Mouse (Mus musculus): Measurements from ENCODE around the gene Ppa1. TPM values are rescaled to one million over a fixed set of nuclear protein-coding genes. Genes with fewer than 3 reads are reported as not detected.

Ppa1 gene
- total RNA-seq, 1 experiment: 262 TPM

DNA sequence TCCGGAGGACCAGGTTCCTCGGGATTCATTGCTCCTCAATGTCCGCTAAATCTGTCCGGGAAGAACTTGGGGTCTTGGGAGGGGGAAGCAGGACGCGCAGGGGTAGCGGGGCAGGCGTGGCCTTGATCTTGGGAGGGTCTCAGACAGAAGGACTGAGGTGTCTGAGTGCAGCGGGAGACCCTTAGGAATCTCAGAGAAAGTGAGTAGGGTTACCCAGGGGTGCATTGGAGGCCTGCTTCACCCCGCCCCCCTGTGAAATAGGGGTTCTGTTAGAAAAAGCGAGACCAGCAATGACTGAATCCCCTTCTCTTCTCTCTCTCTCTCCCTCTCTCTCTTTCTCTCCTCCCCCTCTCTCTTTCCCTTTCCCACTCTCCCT lies 67.1 kb downstream of the Ppa1 start:
- peak overlapping the region; percentile 54 for H3K9ac ChIP-seq (ENCODE audit: insufficient read depth, low read depth, low read length, poor library complexity, severe bottlenecking)
- H3K4me3 ChIP-seq (ENCODE audit: insufficient read depth in 1 of 2, low read depth in 1 of 2, low read length in 2 of 2, poor library complexity in 1 of 2, severe bottlenecking in 1 of 2): peak overlapping the region; percentile 70 to 79
- no peak for TF ChIP-seq ZC3H11A (IDR thresholded peaks at IDR 0.05; ENCODE audit: borderline replicate concordance, low read depth, low read length)
- no peak for TF ChIP-seq HCFC1 (IDR thresholded peaks at IDR 0.05; ENCODE audit: borderline replicate concordance, insufficient read depth, low read length)
- TF ChIP-seq MAFK (IDR thresholded peaks at IDR 0.05; ENCODE audit: insufficient read depth, low read depth, low read length): no peak
- TF ChIP-seq ZNF384 (IDR thresholded peaks at IDR 0.05; ENCODE audit: low read depth, low read length): no peak
- TF ChIP-seq CHD2 (IDR thresholded peaks at IDR 0.05; ENCODE audit: low read depth, low read length): no peak
- no peak overlapping the region for H3K27ac ChIP-seq (ENCODE audit: insufficient read depth, low read depth, low read length, poor library complexity, severe bottlenecking)
- H3K9me3 ChIP-seq (ENCODE audit: control insufficient read depth, insufficient read depth, low read depth, low read length): no peaks in the 10 kb centered on the region
- DNase-seq (ENCODE audit: low read depth, low spot score): no peak
- in situ Hi-C loops (cut with MboI; ENCODE audit: low sequenced_read_pairs in 2 of 2, unreplicated experiment in 2 of 2): no loop called here
- H3K36me3 ChIP-seq (ENCODE audit: control insufficient read depth, insufficient read depth, low read length, poor library complexity, severe bottlenecking): no peaks in the 10 kb centered on the region
- peaks cover 0 to 8% of the 10 kb centered on the region in 2 experiments; a peak in 3 of 4 replicates for H3K4me1 ChIP-seq (ENCODE audit: control insufficient read depth in 2 of 2, insufficient read depth in 2 of 2, low read length in 2 of 2, poor library complexity in 1 of 2)

DNA sequence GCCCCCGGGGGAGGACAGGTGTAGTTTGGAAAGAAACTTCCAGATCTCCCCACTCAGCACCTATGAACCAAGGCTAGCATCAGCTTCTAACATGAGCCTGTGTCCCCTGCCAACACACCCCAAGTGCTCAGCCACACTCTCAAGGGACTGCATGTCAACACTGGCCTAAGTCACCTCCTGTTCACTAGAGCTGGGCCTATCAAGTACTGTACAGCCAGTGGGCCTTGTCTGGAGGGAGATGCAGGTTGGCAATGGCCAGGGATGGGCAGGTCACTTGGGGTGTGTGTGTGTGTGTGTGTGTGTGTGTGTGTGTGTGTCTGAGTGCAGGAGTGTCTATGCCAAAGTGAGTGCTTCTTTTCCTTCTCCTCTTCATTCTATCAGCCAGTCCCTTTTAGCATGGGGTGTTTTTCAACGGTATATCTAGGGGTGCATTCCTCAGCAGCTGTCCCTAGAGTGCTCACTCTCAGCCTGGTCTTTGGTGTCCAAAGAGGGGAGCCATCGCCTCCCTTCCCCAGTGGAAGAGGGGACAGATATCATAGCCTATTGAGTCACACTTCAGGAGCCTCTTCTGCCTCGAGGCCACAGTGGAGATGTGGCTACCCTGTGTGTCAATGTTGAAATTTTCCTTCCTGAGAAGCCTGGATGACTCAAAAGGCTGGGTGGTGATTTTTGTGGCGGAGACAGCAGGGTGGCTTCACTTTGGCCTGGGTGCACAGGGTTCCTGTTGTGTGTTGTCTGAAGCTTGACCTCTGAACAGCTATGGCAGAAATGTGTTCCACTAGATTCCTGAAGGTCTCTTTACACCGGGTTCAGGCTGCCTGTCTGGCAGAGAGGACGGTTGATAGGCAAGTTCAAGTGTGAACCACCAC lies 67.9 kb downstream of the Ppa1 start:
- no peak for TF ChIP-seq HCFC1 (IDR thresholded peaks at IDR 0.05; ENCODE audit: borderline replicate concordance, insufficient read depth, low read length)
- TF ChIP-seq CHD2 (IDR thresholded peaks at IDR 0.05; ENCODE audit: low read depth, low read length): no peak
- H3K9me3 ChIP-seq (ENCODE audit: control insufficient read depth, insufficient read depth, low read depth, low read length): no peaks in the 10 kb centered on the region
- peaks cover 0 to 8% of the 10 kb centered on the region in 2 experiments; a peak in 3 of 4 replicates for H3K4me1 ChIP-seq (ENCODE audit: control insufficient read depth in 2 of 2, insufficient read depth in 2 of 2, low read length in 2 of 2, poor library complexity in 1 of 2)
- no peak for DNase-seq (ENCODE audit: low read depth, low spot score)
- in situ Hi-C loops (cut with MboI; ENCODE audit: low sequenced_read_pairs in 2 of 2, unreplicated experiment in 2 of 2): no loop called here
- no peaks in the 10 kb centered on the region for H3K36me3 ChIP-seq (ENCODE audit: control insufficient read depth, insufficient read depth, low read length, poor library complexity, severe bottlenecking)
- H3K27ac ChIP-seq (ENCODE audit: insufficient read depth, low read depth, low read length, poor library complexity, severe bottlenecking): no peak overlapping the region
- no peak overlapping the region for H3K4me3 ChIP-seq (ENCODE audit: insufficient read depth in 1 of 2, low read depth in 1 of 2, low read length in 2 of 2, poor library complexity in 1 of 2, severe bottlenecking in 1 of 2)
- H3K9ac ChIP-seq (ENCODE audit: insufficient read depth, low read depth, low read length, poor library complexity, severe bottlenecking): no peak overlapping the region

DNA sequence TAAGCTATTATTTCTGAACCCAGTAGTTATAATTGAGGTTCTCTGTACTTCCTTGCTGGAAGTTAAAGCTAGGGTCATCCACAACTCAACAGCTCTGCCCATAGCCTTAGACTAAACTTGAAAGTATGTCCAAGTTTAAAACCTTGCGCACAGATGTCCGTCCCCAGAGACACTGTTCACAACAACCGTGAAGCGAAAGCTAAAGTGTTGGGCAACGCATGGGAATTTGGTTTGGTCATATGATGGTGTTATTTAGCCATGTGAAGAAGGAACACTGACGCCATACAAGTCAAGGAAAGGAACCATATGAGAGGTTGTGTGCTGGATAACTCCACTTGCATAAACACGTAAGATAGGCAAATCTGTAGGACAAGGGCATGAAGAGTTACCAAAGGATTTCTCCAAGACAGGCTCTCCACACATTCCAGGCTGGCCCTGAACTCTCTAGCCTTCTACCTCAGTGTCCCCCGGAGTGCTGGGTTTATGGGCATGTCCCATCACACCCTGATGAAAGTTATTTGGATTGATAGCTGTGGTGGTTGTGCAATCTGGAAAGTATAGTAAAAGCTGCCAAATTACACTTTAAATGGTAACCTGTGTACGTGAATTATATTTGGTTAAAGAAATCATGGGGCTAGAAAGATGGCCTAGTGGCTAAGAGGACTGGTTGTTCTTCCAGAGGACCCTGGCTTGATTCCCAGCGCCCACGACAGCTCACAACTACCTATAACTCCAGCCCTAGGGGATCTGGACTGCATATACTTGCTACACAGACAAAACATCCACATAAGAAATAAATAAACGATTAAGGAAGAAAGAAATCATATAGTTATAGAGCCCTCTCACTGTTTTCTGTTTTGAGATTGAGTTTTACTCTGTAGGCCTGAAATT lies 69.3 kb downstream of the Ppa1 start:
- H3K36me3 ChIP-seq (ENCODE audit: control insufficient read depth, insufficient read depth, low read length, poor library complexity, severe bottlenecking): no peaks in the 10 kb centered on the region
- no peak overlapping the region for H3K9ac ChIP-seq (ENCODE audit: insufficient read depth, low read depth, low read length, poor library complexity, severe bottlenecking)
- TF ChIP-seq MAFK (IDR thresholded peaks at IDR 0.05; ENCODE audit: insufficient read depth, low read depth, low read length): no peak
- no peak for TF ChIP-seq ZNF384 (IDR thresholded peaks at IDR 0.05; ENCODE audit: low read depth, low read length)
- TF ChIP-seq HCFC1 (IDR thresholded peaks at IDR 0.05; ENCODE audit: borderline replicate concordance, insufficient read depth, low read length): no peak
- no peak for TF ChIP-seq CHD2 (IDR thresholded peaks at IDR 0.05; ENCODE audit: low read depth, low read length)
- TF ChIP-seq ZC3H11A (IDR thresholded peaks at IDR 0.05; ENCODE audit: borderline replicate concordance, low read depth, low read length): no peak
- H3K4me3 ChIP-seq (ENCODE audit: insufficient read depth in 1 of 2, low read depth in 1 of 2, low read length in 2 of 2, poor library complexity in 1 of 2, severe bottlenecking in 1 of 2): no peak overlapping the region
- H3K9me3 ChIP-seq (ENCODE audit: control insufficient read depth, insufficient read depth, low read depth, low read length): no peaks in the 10 kb centered on the region
- DNase-seq (ENCODE audit: low read depth, low spot score): no peak
- no peak overlapping the region for H3K27ac ChIP-seq (ENCODE audit: insufficient read depth, low read depth, low read length, poor library complexity, severe bottlenecking)
- peaks cover 0 to 8% of the 10 kb centered on the region in 2 experiments; a peak in 3 of 4 replicates for H3K4me1 ChIP-seq (ENCODE audit: control insufficient read depth in 2 of 2, insufficient read depth in 2 of 2, low read length in 2 of 2, poor library complexity in 1 of 2)
- in situ Hi-C loops (cut with MboI; ENCODE audit: low sequenced_read_pairs in 2 of 2, unreplicated experiment in 2 of 2): no loop called here

DNA sequence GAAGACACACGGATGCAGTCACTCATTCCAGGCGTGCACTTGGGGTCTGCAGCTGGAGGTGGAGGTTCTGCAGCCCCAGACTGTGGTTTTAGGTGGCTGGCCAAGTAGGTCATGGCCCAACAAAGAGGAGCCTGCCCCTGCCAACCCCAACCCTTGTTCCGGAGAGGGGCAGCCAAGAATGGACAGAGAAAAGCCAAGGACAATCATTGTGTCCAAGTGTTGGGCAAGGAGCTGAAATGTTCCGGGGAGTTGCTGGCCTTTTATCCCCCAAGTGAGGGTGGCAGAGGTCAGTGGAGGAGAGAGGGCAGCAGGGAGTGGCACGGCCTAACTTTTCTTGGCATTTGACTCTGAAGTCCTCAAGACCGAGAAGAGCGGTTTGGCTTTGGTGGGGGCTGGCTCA lies 72.0 kb downstream of the Ppa1 start:
- H3K27ac ChIP-seq (ENCODE audit: insufficient read depth, low read depth, low read length, poor library complexity, severe bottlenecking): no peak overlapping the region
- no peaks in the 10 kb centered on the region for H3K36me3 ChIP-seq (ENCODE audit: control insufficient read depth, insufficient read depth, low read length, poor library complexity, severe bottlenecking)
- DNase-seq (ENCODE audit: low read depth, low spot score): no peak
- no peaks in the 10 kb centered on the region for H3K9me3 ChIP-seq (ENCODE audit: control insufficient read depth, insufficient read depth, low read depth, low read length)
- no peak overlapping the region for H3K9ac ChIP-seq (ENCODE audit: insufficient read depth, low read depth, low read length, poor library complexity, severe bottlenecking)
- no peak overlapping the region for H3K4me3 ChIP-seq (ENCODE audit: insufficient read depth in 1 of 2, low read depth in 1 of 2, low read length in 2 of 2, poor library complexity in 1 of 2, severe bottlenecking in 1 of 2)
- peaks cover 0 to 4% of the 10 kb centered on the region in 2 experiments; a peak in 1 of 4 replicates for H3K4me1 ChIP-seq (ENCODE audit: control insufficient read depth in 2 of 2, insufficient read depth in 2 of 2, low read length in 2 of 2, poor library complexity in 1 of 2)
- in situ Hi-C loops (cut with MboI; ENCODE audit: low sequenced_read_pairs in 2 of 2, unreplicated experiment in 2 of 2): no loop called here
- no peak for TF ChIP-seq ZNF384 (IDR thresholded peaks at IDR 0.05; ENCODE audit: low read depth, low read length)
- no peak for TF ChIP-seq CHD2 (IDR thresholded peaks at IDR 0.05; ENCODE audit: low read depth, low read length)
- no peak for TF ChIP-seq ZC3H11A (IDR thresholded peaks at IDR 0.05; ENCODE audit: borderline replicate concordance, low read depth, low read length)
- TF ChIP-seq HCFC1 (IDR thresholded peaks at IDR 0.05; ENCODE audit: borderline replicate concordance, insufficient read depth, low read length): no peak
- no peak for TF ChIP-seq MAFK (IDR thresholded peaks at IDR 0.05; ENCODE audit: insufficient read depth, low read depth, low read length)
